Mouse (Mus musculus) MEL (cell line): ENCODE measurements around the gene Shank3. TPM values are rescaled to one million over a fixed set of nuclear protein-coding genes. Genes with fewer than 3 reads are reported as not detected.

Source experiments
- DNase-seq: peaks from one replicate; pipeline ENCODE4 v3.0.0; 2011; ENCODE audit warnings: low read depth, low spot score
- H3K27ac ChIP-seq: 2 replicates; pipeline ENCODE4 v1.5.1; 2012; ENCODE audit warnings: low read depth, mild to moderate bottlenecking, control low read depth, low read length, moderate library complexity; ENCODE audit not compliant: control insufficient read depth
- H3K27me3 ChIP-seq, 2 experiments: fragments of 150-350 bp in 1 of 2; sonication (generic) in 1 of 2; 2 replicates each; pipeline ENCODE4 v1.6.1; 2012; ENCODE audit warnings: low read length in 2 of 2, mild to moderate bottlenecking in 2 of 2, improper control_type of control experiment in 1 of 2, moderate library complexity in 1 of 2; ENCODE audit not compliant: insufficient read depth in 2 of 2, control insufficient read depth in 1 of 2
- H3K36me3 ChIP-seq, 2 experiments: 2 replicates each; pipeline ENCODE4 v1.6.1; 2012 to 2014; ENCODE audit warnings: low read length in 2 of 2, improper control_type of control experiment in 1 of 2, inconsistent platforms in 1 of 2, mild to moderate bottlenecking in 1 of 2; ENCODE audit not compliant: insufficient read depth in 2 of 2, control insufficient read depth in 1 of 2
- H3K4me1 ChIP-seq, 2 experiments: fragments of 150-350 bp in 1 of 2; sonication (generic) in 1 of 2; 2 replicates each; pipeline ENCODE4 v1.6.1; 2012; ENCODE audit warnings: low read length in 2 of 2, improper control_type of control experiment in 1 of 2, mild to moderate bottlenecking in 1 of 2; ENCODE audit not compliant: insufficient read depth in 2 of 2, control insufficient read depth in 1 of 2
- H3K4me3 ChIP-seq, 2 experiments: fragments of 150-350 bp in 1 of 2; sonication (generic) in 1 of 2; 2 replicates each; pipeline ENCODE4 v1.5.1; 2012; ENCODE audit warnings: low read depth in 2 of 2, low read length in 2 of 2, mild to moderate bottlenecking in 2 of 2, moderate library complexity in 2 of 2, control low read depth in 1 of 2, improper control_type of control experiment in 1 of 2; ENCODE audit not compliant: control insufficient read depth in 1 of 2, insufficient read depth in 1 of 2
- H3K79me2 ChIP-seq: 2 replicates; pipeline ENCODE4 v1.6.1; 2012; ENCODE audit warnings: mild to moderate bottlenecking, low read length, moderate library complexity; ENCODE audit not compliant: control insufficient read depth, poor library complexity, insufficient read depth
- H3K9ac ChIP-seq: 2 replicates; pipeline ENCODE4 v1.6.1; 2012; ENCODE audit warnings: low read depth, mild to moderate bottlenecking, control low read depth, low read length, moderate library complexity; ENCODE audit not compliant: control insufficient read depth, poor library complexity, severe bottlenecking
- H3K9me3 ChIP-seq: fragments of 150-350 bp; sonication (generic); replicated peaks from 2 replicates; pipeline ENCODE4 v1.6.1; 2012; ENCODE audit warnings: mild to moderate bottlenecking, low read length, improper control_type of control experiment, moderate library complexity; ENCODE audit not compliant: insufficient read depth
- CHD2 ChIP-seq: IDR thresholded peaks from 2 replicates; pipeline ENCODE4 v1.6.1; 2011; ENCODE audit warnings: low read length, improper control_type of control experiment
- CTCF ChIP-seq, 3 experiments: IDR thresholded peaks in 2 of 3; conservative IDR thresholded peaks in 1 of 3; 2 replicates each; pipeline ENCODE4 v1.5.1; 2011 to 2012; ENCODE audit warnings: low read length in 3 of 3, low read depth in 2 of 3, mild to moderate bottlenecking in 2 of 3, improper control_type of control experiment in 1 of 3, inconsistent platforms in 1 of 3, mixed read lengths in 1 of 3, moderate library complexity in 1 of 3; ENCODE audit not compliant: control insufficient read depth in 1 of 3, insufficient read depth in 1 of 3, poor library complexity in 1 of 3, severe bottlenecking in 1 of 3
- E2F4 ChIP-seq: IDR thresholded peaks from 2 replicates; pipeline ENCODE4 v1.6.1; 2011; ENCODE audit warnings: low read depth, low read length, improper control_type of control experiment, borderline replicate concordance
- ELF1 ChIP-seq: IDR thresholded peaks from 2 replicates; pipeline ENCODE4 v1.6.1; 2014; ENCODE audit warnings: low read depth, mild to moderate bottlenecking, inconsistent platforms, low read length, improper control_type of control experiment, moderate library complexity
- EP300 ChIP-seq, 2 experiments: IDR thresholded peaks; 2 replicates each; pipeline ENCODE4 v1.6.1; 2011; ENCODE audit warnings: improper control_type of control experiment in 2 of 2, low read length in 2 of 2, low read depth in 1 of 2, mild to moderate bottlenecking in 1 of 2
- ETS1 ChIP-seq: IDR thresholded peaks from 2 replicates; pipeline ENCODE4 v1.6.1; 2012; ENCODE audit warnings: low read depth, mild to moderate bottlenecking, inconsistent platforms, low read length, improper control_type of control experiment, moderate library complexity
- GABPA ChIP-seq: IDR thresholded peaks from 2 replicates; pipeline ENCODE4 v1.6.1; 2012; ENCODE audit warnings: low read depth, mild to moderate bottlenecking, inconsistent platforms, low read length, improper control_type of control experiment, moderate library complexity
- GATA1 ChIP-seq: IDR thresholded peaks from 2 replicates; pipeline ENCODE4 v1.6.1; 2011; ENCODE audit warnings: low read depth, low read length, improper control_type of control experiment
- JUND ChIP-seq: IDR thresholded peaks from 2 replicates; pipeline ENCODE4 v1.6.1; 2011; ENCODE audit warnings: low read depth, mild to moderate bottlenecking, improper control_type of control experiment, low read length
- MAFK ChIP-seq: IDR thresholded peaks from 2 replicates; pipeline ENCODE4 v1.6.1; 2011; ENCODE audit warnings: low read depth, mild to moderate bottlenecking, low read length, improper control_type of control experiment, borderline replicate concordance
- MAX ChIP-seq: IDR thresholded peaks from 2 replicates; pipeline ENCODE4 v1.6.1; 2011; ENCODE audit warnings: low read length, improper control_type of control experiment
- MAZ ChIP-seq: IDR thresholded peaks from 2 replicates; pipeline ENCODE4 v1.6.1; 2012; ENCODE audit warnings: low read depth, mild to moderate bottlenecking, inconsistent platforms, low read length, improper control_type of control experiment
- MXI1 ChIP-seq: IDR thresholded peaks from 2 replicates; pipeline ENCODE4 v1.6.1; 2011; ENCODE audit warnings: mild to moderate bottlenecking, low read depth, low read length, improper control_type of control experiment
- NELFE ChIP-seq: IDR thresholded peaks from 2 replicates; pipeline ENCODE4 v1.6.1; 2011; ENCODE audit warnings: low read depth, low read length, improper control_type of control experiment
- NRF1 ChIP-seq: IDR thresholded peaks from 2 replicates; pipeline ENCODE4 v1.6.1; 2014; ENCODE audit warnings: low read depth, mild to moderate bottlenecking, inconsistent platforms, low read length, improper control_type of control experiment, moderate library complexity; ENCODE audit not compliant: poor library complexity, insufficient read depth, severe bottlenecking
- POLR2A ChIP-seq, 2 experiments: IDR thresholded peaks; 2 replicates each; pipeline ENCODE4 v1.6.1; 2011 to 2012; ENCODE audit warnings: low read length in 2 of 2, mild to moderate bottlenecking in 2 of 2, control low read depth in 1 of 2, improper control_type of control experiment in 1 of 2, low read depth in 1 of 2, moderate library complexity in 1 of 2; ENCODE audit not compliant: control insufficient read depth in 1 of 2, insufficient read depth in 1 of 2, poor library complexity in 1 of 2
- POLR2AphosphoS2 ChIP-seq: IDR thresholded peaks from 2 replicates; pipeline ENCODE4 v1.6.1; 2011; ENCODE audit warnings: low read length, improper control_type of control experiment
- RCOR1 ChIP-seq: IDR thresholded peaks from 2 replicates; pipeline ENCODE4 v1.6.1; 2012; ENCODE audit warnings: low read depth, mild to moderate bottlenecking, inconsistent platforms, low read length, improper control_type of control experiment
- SIN3A ChIP-seq: IDR thresholded peaks from 2 replicates; pipeline ENCODE4 v1.6.1; 2012; ENCODE audit warnings: low read length, improper control_type of control experiment, inconsistent platforms
- TCF12 ChIP-seq: IDR thresholded peaks from 2 replicates; pipeline ENCODE4 v1.6.1; 2014; ENCODE audit warnings: low read depth, mild to moderate bottlenecking, inconsistent platforms, low read length, improper control_type of control experiment, moderate library complexity
- UBTF ChIP-seq: IDR thresholded peaks from 2 replicates; pipeline ENCODE4 v1.6.1; 2012; ENCODE audit warnings: low read depth, mild to moderate bottlenecking, inconsistent platforms, low read length, improper control_type of control experiment, moderate library complexity, borderline replicate concordance; ENCODE audit not compliant: insufficient read depth
- USF2 ChIP-seq, 2 experiments: IDR thresholded peaks; 2 replicates each; pipeline ENCODE4 v1.6.1; 2011 to 2012; ENCODE audit warnings: improper control_type of control experiment in 2 of 2, low read length in 2 of 2, borderline replicate concordance in 1 of 2, inconsistent platforms in 1 of 2, low read depth in 1 of 2, mild to moderate bottlenecking in 1 of 2; ENCODE audit not compliant: insufficient read depth in 1 of 2
- ZC3H11A ChIP-seq: IDR thresholded peaks from 2 replicates; pipeline ENCODE4 v1.6.1; 2012; ENCODE audit warnings: low read depth, mild to moderate bottlenecking, inconsistent platforms, low read length, improper control_type of control experiment
- ZKSCAN1 ChIP-seq: IDR thresholded peaks from 2 replicates; pipeline ENCODE4 v1.6.1; 2012; ENCODE audit warnings: low read depth, mild to moderate bottlenecking, inconsistent platforms, low read length, improper control_type of control experiment, moderate library complexity
- ZNF384 ChIP-seq: IDR thresholded peaks from 2 replicates; pipeline ENCODE4 v1.6.1; 2012; ENCODE audit warnings: low read depth, mild to moderate bottlenecking, inconsistent platforms, low read length, improper control_type of control experiment
- polyA plus RNA-seq, 2 experiments: library from polyadenylated mRNA; stranded (reverse) in 1 of 2; unstranded in 1 of 2; fragments of >175 nt in 1 of 2; fragments of >200 nt in 1 of 2; gene quantifications; 2 replicates each; pipeline versions ENCODE4 v1.2.1 to v1.2.4; 2012; ENCODE audit warnings: low replicate concordance in 2 of 2, low read depth in 1 of 2; ENCODE audit not compliant: insufficient read length in 2 of 2, insufficient read depth in 1 of 2, missing spikeins in 1 of 2
- total RNA-seq: library from RNA; depleted of rRNA; stranded (reverse); fragments of 300-350 nt; gene quantifications from 2 replicates; pipeline ENCODE4 v1.2.3, GENCODE M21; 2012

The Shank3 gene
- total and polyA plus RNA-seq, 3 experiments: 14.2 to 20.3 TPM; not detected in 1

DNA sequence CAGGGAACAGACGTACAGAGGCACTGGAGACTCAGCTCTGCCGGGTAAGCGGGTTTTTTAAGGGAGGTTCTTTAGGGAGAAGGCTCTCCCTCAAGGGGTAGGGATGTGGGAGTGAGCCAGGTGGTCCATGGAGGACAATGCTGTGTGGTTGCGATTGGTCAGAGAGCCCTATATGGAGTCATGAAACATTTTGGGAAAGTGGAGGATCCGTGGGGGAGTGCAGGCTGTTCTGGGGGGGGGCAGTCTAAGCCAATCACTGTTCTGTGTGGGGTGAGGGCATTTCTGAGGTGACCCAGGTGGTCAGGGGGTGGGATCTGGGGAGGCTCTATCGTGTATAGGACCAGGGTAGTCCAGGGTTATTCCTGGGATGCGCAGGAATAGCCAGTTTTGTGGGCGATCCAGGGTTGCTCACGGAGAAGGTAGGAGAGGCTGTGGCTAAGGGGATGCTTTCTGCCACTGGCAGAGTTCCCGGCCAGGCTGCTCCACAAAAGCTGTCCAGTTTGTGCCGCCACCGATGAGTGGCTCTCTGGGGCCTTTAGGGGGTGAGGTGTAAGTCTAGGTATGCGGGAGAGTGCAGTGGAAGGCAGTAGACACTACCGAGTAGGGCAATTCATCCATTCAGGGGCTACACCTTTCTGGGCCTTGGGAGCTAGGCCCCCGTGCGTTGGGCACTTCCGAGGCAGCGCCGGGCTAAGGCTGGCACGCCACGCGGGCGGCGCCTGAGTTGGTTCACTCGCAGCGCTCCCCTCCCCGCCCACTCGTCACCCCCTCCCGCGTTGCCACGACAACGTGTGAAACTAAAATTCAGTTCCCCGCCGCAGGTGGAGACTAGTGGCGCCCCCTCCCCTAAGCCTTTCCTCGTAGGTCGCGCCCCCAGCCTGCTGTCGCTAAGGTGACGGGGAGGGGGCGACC is 1.1 kb upstream of the Shank3 start (continued):
- TF ChIP-seq NRF1 (no peak), MAX (peak; percentile 33; the same call in 1 of the 2 replicates), EP300 (IDR thresholded peaks at IDR 0.05; ENCODE audit: low read depth in 1 of 2, low read length in 2 of 2) (no peak), MAZ (peak; percentile 83), E2F4 (no peak), GATA1 (no peak), CHD2 (no peak), MXI1 (peak; percentile 73), POLR2AphosphoS2 (no peak), SIN3A (peak; percentile 77; the same call in 1 of the 2 replicates), MAFK (no peak), ZKSCAN1 (no peak), TCF12 (no peak), USF2 (IDR thresholded peaks at IDR 0.05; ENCODE audit: borderline replicate concordance in 1 of 2, insufficient read depth in 1 of 2, low read depth in 1 of 2, low read length in 2 of 2) (no peak), GABPA (no peak), ZC3H11A (no peak), ETS1 (no peak)

DNA sequence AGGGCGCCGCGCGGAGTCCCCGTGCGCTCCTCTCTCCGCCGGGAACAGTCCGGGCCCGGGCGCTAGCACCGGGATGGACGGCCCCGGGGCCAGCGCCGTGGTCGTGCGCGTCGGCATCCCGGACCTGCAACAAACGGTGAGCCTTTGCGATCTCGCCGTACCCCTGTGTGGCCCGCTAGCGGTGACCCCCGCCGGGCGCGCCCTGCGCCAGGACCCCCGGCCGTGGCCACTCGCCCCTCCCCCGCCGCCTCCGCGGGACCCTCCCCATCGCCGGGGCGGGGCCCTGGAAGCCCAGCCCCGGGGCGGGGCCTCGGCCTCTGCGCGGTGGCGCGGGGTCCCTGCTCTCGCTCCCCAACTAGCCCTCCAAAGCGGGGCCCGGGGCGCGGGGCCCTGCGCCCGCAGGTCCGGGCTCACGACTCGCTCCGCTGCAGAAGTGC is 379 bp downstream of the Shank3 start:
- Histone ChIP-seq H3K27ac (peak overlapping the region; percentile 32), H3K79me2 (peaks cover 12% of the 10 kb centered on the region), H3K4me1 (peaks cover 3 to 23% of the 10 kb centered on the region in 2 experiments; a peak in 3 of 4 replicates), H3K36me3 (peaks cover 0 to 6% of the 10 kb centered on the region in 2 experiments; a peak in 2 of 4 replicates), H3K4me3 (peak overlapping the region; percentile 74 to 97), H3K9ac (peak overlapping the region; percentile 73), H3K9me3 (no peaks in the 10 kb centered on the region), H3K27me3 (no peaks in the 10 kb centered on the region)
- no peak for DNase-seq
- peak; percentile 28 to 44; a peak in 2 of 4 replicates for TF ChIP-seq POLR2A (IDR thresholded peaks at IDR 0.05; ENCODE audit: control insufficient read depth in 1 of 2, insufficient read depth in 1 of 2, low read depth in 1 of 2, low read length in 2 of 2, poor library complexity in 1 of 2)
- TF ChIP-seq CTCF (IDR thresholded peaks at IDR 0.05 in 2 of 3, conservative IDR thresholded peaks at IDR 0.05 in 1 of 3; ENCODE audit: control insufficient read depth in 1 of 3, insufficient read depth in 1 of 3, low read depth in 2 of 3, low read length in 3 of 3, poor library complexity in 1 of 3, severe bottlenecking in 1 of 3): no peak
- TF ChIP-seq MXI1: 0 out of 2 replicates have a peak, but pooled peaks have one; percentile 26
- TF ChIP-seq UBTF: 0 out of 2 replicates have a peak, but pooled peaks have one; percentile 42
- TF ChIP-seq NRF1: no peak
- TF ChIP-seq NELFE: peak; percentile 20; the same call in 1 of the 2 replicates
- TF ChIP-seq USF2 (IDR thresholded peaks at IDR 0.05; ENCODE audit: borderline replicate concordance in 1 of 2, insufficient read depth in 1 of 2, low read depth in 1 of 2, low read length in 2 of 2): no peak
- TF ChIP-seq ETS1: no peak
- no peak for TF ChIP-seq GATA1
- 0 out of 2 replicates have a peak, but pooled peaks have one; percentile 6 for TF ChIP-seq POLR2AphosphoS2
- no peak for TF ChIP-seq E2F4
- no peak for TF ChIP-seq ZNF384
- no peak for TF ChIP-seq JUND
- TF ChIP-seq RCOR1: no peak
- TF ChIP-seq ELF1: no peak
- TF ChIP-seq MAZ: peak; percentile 62; the same call in 1 of the 2 replicates
- no peak for TF ChIP-seq ZKSCAN1
- TF ChIP-seq MAFK: no peak
- peak; percentile 42 for TF ChIP-seq SIN3A
